Mouse (Mus musculus) liver, embryonic 14.5 days (tissue): ENCODE measurements at regions not wholly inside any gene's neighbourhood (a gene's known extent, or its start where the extent isn't known, plus 50 kb on each side); places are given as distances from the start of the nearest gene placed in this dataset.
A peak's percentile ranks its signal among the peaks of the same experiment; 100 is the strongest.

Experiments used
- ATAC-seq: fragments of 200-750 bp; cut with Nextera tagmentation; 2 replicates; pipeline ENCODE4 v1.8.0; 2017; ENCODE audit warnings: moderate number of reproducible peaks, mild to moderate bottlenecking, moderate library complexity; ENCODE audit not compliant: insufficient read depth
- DNase-seq, 3 experiments: peaks; one replicate each; pipeline ENCODE4 v3.0.0-alpha.2; 2012 to 2013; ENCODE audit warnings: low read depth in 3 of 3, low spot score in 3 of 3
- H3K27ac ChIP-seq: fragments of 300-500 bp; sonication (generic); 2 replicates; pipeline ENCODE4 v1.5.1; 2014; ENCODE audit warnings: moderate library complexity, mild to moderate bottlenecking, control low read depth, inconsistent platforms
- H3K27me3 ChIP-seq: fragments of 300-500 bp; sonication (generic); 2 replicates; pipeline ENCODE4 v1.6.1; 2014; ENCODE audit warnings: mild to moderate bottlenecking, low read length, moderate library complexity; ENCODE audit not compliant: control insufficient read depth, insufficient read depth
- H3K36me3 ChIP-seq: fragments of 300-500 bp; sonication (generic); replicated peaks from 2 replicates; pipeline ENCODE4 v1.6.1; 2014; ENCODE audit warnings: low read depth; ENCODE audit not compliant: control insufficient read depth, insufficient read depth
- H3K4me1 ChIP-seq, 2 experiments: fragments of 200-500 bp in 1 of 2; fragments of 300-500 bp in 1 of 2; sonication (generic) in 1 of 2; replicated peaks; 2 replicates each; pipeline ENCODE4 v1.6.1; 2012 to 2014; ENCODE audit warnings: antibody characterized with exemption in 1 of 2, inconsistent platforms in 1 of 2, low read length in 1 of 2; ENCODE audit not compliant: control insufficient read depth in 2 of 2, insufficient read depth in 2 of 2
- H3K4me2 ChIP-seq: fragments of 300-500 bp; sonication (generic); 2 replicates; pipeline ENCODE4 v1.6.1; 2014; ENCODE audit warnings: low read depth, mild to moderate bottlenecking, control low read depth, moderate library complexity
- H3K4me3 ChIP-seq, 2 experiments: fragments of 200-500 bp in 1 of 2; fragments of 300-500 bp in 1 of 2; sonication (generic) in 1 of 2; 2 replicates each; pipeline ENCODE4 v1.5.1; 2012 to 2014; ENCODE audit warnings: low read depth in 2 of 2, low read length in 2 of 2, mild to moderate bottlenecking in 2 of 2, control low read depth in 1 of 2, inconsistent platforms in 1 of 2, moderate library complexity in 1 of 2; ENCODE audit not compliant: insufficient read depth in 1 of 2
- H3K9ac ChIP-seq: fragments of 300-500 bp; sonication (generic); replicated peaks from 2 replicates; pipeline ENCODE4 v1.6.1; 2014; ENCODE audit warnings: mild to moderate bottlenecking, control low read depth, moderate library complexity
- H3K9me3 ChIP-seq: fragments of 300-500 bp; sonication (generic); 2 replicates; pipeline ENCODE4 v1.6.1; 2016; ENCODE audit warnings: low read length, mixed read lengths; ENCODE audit not compliant: control insufficient read depth
- CTCF ChIP-seq: IDR thresholded peaks from 2 replicates; pipeline ENCODE4 v1.5.1; 2016; ENCODE audit warnings: antibody characterized with exemption, low read depth, control low read depth
- EP300 ChIP-seq: IDR thresholded peaks from 2 replicates; pipeline ENCODE4 v1.6.1; 2016; ENCODE audit warnings: antibody characterized with exemption, low read depth
- WGBS: fragments of 180-500 bp; shearing (Covaris S2); extraction: QIAGEN DNeasy Blood & Tissue Kit; methylation state at CpG from one replicate; pipeline ENCODE4 v1.1.7; 2014; ENCODE audit not compliant: insufficient replicate concordance; 5-methylcytosine and 5-hydroxymethylcytosine counted together

DNA sequence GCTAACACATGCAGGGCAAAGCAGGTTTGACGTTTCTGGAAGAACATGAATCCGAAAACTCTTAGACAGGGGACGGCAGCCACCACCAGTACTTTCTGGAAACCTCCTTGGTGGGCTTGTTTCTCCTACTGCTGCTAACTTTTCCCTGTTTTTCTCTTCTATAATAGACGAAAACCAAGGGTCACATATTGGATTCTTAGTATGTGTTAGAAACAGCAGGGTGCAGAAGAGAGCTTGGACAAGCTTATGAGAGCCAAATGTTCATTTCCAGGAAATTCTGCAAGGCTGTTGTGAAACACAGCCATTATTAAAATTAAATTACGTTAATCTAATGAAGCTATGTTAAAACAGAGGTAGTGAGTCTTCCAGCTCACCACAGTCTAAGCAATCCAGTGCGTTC lies 87.9 kb upstream of the Galnt15 start:
- Histone ChIP-seq H3K9ac (no peak overlapping the region), H3K9me3 (no peaks in the 10 kb centered on the region), H3K27ac (no peak overlapping the region), H3K36me3 (no peaks in the 10 kb centered on the region), H3K27me3 (no peaks in the 10 kb centered on the region), H3K4me1 (no peaks in the 10 kb centered on the region), H3K4me3 (no peak overlapping the region), H3K4me2 (no peak overlapping the region)
- no peak for DNase-seq
- ATAC-seq = no peak
- WGBS = 59% methylated on average over 6 of the region's 6 CpGs
- TF ChIP-seq EP300 (no peak), CTCF (no peak)

DNA sequence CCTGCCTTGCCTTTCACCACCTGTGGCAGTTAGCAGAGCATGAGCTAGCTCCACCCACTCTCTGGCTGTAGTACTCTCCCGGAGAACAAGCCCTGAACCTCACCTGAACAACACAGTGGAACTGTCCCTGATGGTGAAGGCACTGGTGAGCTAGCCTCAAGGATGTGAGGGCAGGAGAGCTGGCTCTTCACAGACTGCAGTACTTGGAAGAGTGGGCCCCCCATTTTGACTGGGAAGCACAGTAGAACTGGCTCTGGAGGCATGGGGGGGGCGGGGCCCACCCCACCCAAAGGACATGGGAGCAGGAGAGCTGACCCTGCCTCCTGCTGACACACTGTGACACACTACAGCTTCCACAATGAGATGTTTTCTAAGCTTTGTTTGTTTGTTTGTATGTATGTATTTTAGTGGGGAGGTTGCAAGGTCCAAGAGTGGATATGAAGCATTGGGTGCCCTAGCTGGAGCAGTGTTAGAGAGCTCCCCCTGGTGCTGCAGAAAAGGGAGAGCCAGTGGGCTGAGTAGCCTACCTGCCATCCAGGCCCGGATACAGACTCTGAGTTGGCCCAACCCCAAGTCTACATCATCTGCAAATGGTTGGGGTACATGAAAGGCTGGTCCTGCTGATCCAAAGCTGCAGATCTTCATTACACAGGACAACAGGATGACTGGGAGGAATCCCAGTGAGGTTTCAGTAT lies 86.4 kb upstream of the Galnt15 start:
- Histone ChIP-seq H3K4me3 (no peak overlapping the region), H3K27me3 (no peaks in the 10 kb centered on the region), H3K27ac (no peak overlapping the region), H3K4me2 (no peak overlapping the region), H3K9ac (no peak overlapping the region), H3K4me1 (no peaks in the 10 kb centered on the region), H3K36me3 (no peaks in the 10 kb centered on the region), H3K9me3 (no peaks in the 10 kb centered on the region)
- ATAC-seq (no peak), DNase-seq (no peak)
- 51% methylated on average over 3 of the region's 3 CpGs for WGBS
- TF ChIP-seq EP300 = no peak
- peak; percentile 57 for TF ChIP-seq CTCF

DNA sequence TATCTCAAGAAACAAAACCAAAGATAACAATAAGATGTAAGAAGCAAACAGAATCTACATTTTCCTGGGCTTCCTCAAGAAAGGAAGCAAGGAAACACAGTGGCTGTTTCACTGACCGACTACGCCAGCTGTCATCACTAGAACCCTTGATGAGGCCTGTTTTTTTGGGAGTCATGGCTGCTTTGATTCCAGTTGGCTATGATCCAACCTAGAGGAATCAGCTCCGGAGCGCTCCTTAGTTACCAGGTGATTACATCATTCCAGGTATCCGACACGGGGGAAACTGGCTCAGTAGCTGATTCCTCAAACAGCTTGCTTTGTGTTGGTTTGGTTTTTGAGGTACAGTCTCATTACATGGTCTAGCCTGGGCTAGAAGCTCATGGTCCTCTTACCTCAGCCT lies 84.1 kb upstream of the Galnt15 start:
- TF ChIP-seq CTCF = no peak
- TF ChIP-seq EP300 = no peak
- Histone ChIP-seq H3K4me2 (no peak overlapping the region), H3K36me3 (no peaks in the 10 kb centered on the region), H3K27ac (no peak overlapping the region), H3K9me3 (no peaks in the 10 kb centered on the region), H3K4me1 (no peaks in the 10 kb centered on the region), H3K4me3 (no peak overlapping the region), H3K27me3 (no peaks in the 10 kb centered on the region), H3K9ac (no peak overlapping the region)
- DNase-seq = no peak
- WGBS = 76% methylated on average over 6 of the region's 6 CpGs
- no peak for ATAC-seq

DNA sequence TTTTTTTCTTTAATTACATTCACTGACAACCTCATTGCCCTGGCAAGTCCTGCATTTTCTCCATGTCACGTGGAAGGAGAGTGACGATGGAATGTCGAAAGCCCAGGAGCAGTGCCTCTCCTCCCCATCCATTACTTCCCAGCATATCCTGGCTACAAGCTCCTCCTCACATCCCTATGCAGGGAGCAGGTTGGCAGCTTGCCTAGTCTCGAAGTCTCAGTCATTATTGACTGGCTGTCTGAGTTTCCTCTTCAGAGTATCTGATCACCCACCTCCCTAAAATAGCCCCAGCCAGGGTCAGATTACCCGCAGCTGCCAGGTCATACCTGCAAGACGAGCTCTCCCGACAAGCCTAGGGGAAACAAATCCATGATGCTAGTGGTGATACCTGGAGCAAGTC lies 83.7 kb upstream of the Galnt15 start:
- Histone ChIP-seq H3K4me1 (no peaks in the 10 kb centered on the region), H3K9me3 (no peaks in the 10 kb centered on the region), H3K27me3 (no peaks in the 10 kb centered on the region), H3K36me3 (no peaks in the 10 kb centered on the region), H3K9ac (no peak overlapping the region), H3K27ac (no peak overlapping the region), H3K4me3 (no peak overlapping the region), H3K4me2 (no peak overlapping the region)
- ATAC-seq (no peak), DNase-seq (no peak)
- WGBS = 60% methylated on average over 7 of the region's 7 CpGs
- TF ChIP-seq EP300 (no peak), CTCF (no peak)

DNA sequence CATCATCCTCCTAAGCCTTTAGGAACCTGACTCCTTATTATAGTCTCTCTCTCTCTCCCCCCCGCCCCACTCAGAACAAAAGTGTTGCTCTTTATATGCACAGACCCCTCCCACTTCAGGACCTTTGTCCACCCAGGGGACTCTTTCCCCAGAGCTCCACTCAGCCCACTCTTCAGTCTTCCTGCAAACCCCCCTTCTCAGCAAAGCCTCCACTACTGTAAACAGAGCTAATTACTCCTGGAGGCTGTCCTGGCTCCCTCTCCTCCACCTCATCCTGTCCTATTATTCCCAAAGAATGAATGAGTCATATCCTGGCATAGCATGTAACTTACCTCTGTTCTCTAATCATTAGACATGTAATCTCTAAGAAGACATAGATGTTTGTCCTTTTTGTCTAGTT lies 82.8 kb upstream of the Galnt15 start:
- no peaks in the 10 kb centered on the region for H3K9me3 ChIP-seq
- ATAC-seq (no peak), DNase-seq (no peak)
- TF ChIP-seq EP300 = no peak
- no peak for TF ChIP-seq CTCF
- 42% methylated on average over 1 of the region's 1 CpGs for WGBS
- no peaks in the 10 kb centered on the region for H3K4me1 ChIP-seq
- no peak overlapping the region for H3K27ac ChIP-seq
- no peaks in the 10 kb centered on the region for H3K27me3 ChIP-seq
- H3K4me3 ChIP-seq = no peak overlapping the region
- H3K36me3 ChIP-seq = no peaks in the 10 kb centered on the region
- no peak overlapping the region for H3K4me2 ChIP-seq
- no peak overlapping the region for H3K9ac ChIP-seq
